Mouse (Mus musculus): ENCODE measurements around the gene Dok7.

DNA sequence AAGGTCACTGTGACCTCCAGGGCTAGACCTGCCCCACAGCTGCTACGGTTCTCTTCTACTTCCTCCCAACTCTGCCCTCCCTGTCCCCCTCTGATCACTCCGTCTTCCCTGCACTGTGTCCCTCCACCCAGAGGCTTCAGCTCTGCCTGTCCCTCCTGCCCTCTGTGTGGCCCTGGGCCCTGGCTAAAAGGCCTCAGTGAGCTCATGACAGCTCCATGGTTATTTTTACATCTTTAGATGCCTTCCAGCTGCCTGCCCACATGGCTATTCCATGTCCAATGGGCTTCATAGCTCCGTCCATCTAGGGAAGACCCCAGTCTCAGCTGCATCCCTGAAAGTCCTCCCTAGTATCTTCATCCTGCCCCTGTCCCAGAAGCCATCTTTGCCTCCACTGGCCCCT lies 3.5 kb downstream of the Dok7 start:
- TF ChIP-seq POLR2A (IDR thresholded peaks at IDR 0.05; ENCODE audit: borderline replicate concordance, extremely low read depth, insufficient read depth, insufficient read length, poor library complexity, severe bottlenecking) (no peak), CTCF (IDR thresholded peaks at IDR 0.05; ENCODE audit: borderline replicate concordance, extremely low read depth, insufficient read depth, insufficient read length) (no peak)
